Mouse (Mus musculus): ENCODE results near the gene Gm3424.
"Not testable (repeated sequence)": the region's sequence is repeated elsewhere in the genome, so short reads cannot be mapped to it uniquely, and the experiment has no call there.

Gene Gm3424

DNA sequence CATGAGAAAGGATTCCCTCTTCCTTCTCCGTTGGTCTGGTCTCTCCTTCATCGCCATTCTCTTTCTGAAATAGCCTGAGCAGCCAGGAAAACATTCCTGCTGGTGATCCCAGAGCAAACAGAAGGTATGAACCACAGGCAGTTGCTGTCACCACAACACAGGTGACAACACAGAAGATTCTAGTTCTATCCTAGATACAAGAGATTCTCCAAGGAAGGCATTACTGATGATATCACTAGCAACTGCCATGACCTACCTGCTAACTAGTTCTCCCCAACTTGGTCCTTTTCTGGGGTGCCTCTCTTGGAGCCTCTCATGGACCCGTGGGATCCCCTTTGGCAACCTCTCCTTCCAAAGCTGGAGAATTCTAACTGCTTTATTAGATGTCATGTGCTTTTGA is at the start of gene Gm3424:
TSS of gene Gm3424 (minus strand) at position 101 of the 400 bp plus-strand sequence.
- DNase-seq (ENCODE audit: low spot score), result not testable (repeated sequence)

GRCm38 (mm10) chr14:5879791-5880190 is 49.7 kb upstream of the Gm3424 start:
- DNase-seq (ENCODE audit: low spot score), result not testable (repeated sequence)

DNA sequence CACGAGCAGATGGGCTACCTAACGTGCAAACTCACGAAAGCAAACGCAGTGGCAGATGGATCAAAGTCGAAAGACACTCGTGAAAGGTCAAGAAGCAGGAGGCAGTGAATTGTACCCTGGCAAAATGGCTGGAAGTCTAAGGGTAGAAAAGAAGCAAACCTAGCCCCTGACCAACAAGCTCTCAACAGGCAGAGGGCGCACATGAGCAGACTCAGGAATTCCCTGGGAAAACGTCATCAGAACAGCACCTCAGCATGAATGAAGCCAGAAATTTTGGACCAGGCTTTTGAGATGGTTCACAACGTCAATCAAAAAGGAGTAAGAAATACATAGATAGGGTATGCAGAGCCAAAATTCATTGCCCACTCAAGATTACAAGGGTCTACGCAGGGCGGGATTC is 49.0 kb upstream of the Gm3424 start:
- DNase-seq (ENCODE audit: low spot score), result not testable (repeated sequence)

DNA sequence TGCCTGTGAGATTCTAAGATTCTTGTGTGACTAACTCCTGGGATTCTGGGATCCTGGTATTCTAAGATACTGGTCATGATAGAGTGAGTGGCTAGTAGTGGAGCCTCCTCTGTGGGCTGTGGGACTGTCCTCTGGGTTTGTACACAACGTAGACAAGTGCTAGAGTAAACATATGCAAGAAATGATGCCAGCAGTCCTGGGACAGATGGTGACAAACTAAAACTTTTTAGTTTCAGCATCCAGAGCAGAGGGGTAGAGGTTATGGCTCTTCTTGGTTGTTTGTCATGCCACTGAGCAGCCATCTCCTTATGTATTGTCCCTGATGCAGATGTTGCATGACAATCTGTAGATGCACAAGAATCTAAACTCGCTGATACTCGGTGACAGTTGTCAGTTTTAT is 25.8 kb upstream of the Gm3424 start:
- not testable (repeated sequence) for DNase-seq (ENCODE audit: low spot score)

- DNase-seq (ENCODE audit: low spot score), result not testable (repeated sequence)
Measured at GRCm38 (mm10) chr14:5812699-5813356, 17.3 kb downstream of the Gm3424 start.

- DNase-seq (ENCODE audit: low spot score), result not testable (repeated sequence)
Measured at GRCm38 (mm10) chr14:5807882-5808281, 22.2 kb downstream of the Gm3424 start, which contains the start of gene Gm3383. Gene Gm3383 (minus strand): TSS chr14:5807982.
